Mouse (Mus musculus) forebrain, embryonic 15.5 days (tissue): ENCODE data around the gene Ambra1. TPM values are rescaled to one million over a fixed set of nuclear protein-coding genes. Genes with fewer than 3 reads are reported as not detected.
A peak's percentile ranks its signal among the peaks of the same experiment; 100 is the strongest.

Experiments used
- ATAC-seq: fragments of 200-750 bp; cut with Nextera tagmentation; replicated peaks from 2 replicates; pipeline ENCODE4 v1.8.0; 2017; ENCODE audit warnings: mild to moderate bottlenecking, moderate TSS enrichment, moderate library complexity
- H3K27ac ChIP-seq: fragments of 300-500 bp; sonication (generic); replicated peaks from 2 replicates; pipeline ENCODE4 v1.5.1; 2015; ENCODE audit warnings: mild to moderate bottlenecking, inconsistent platforms
- H3K27me3 ChIP-seq: fragments of 300-500 bp; sonication (generic); 2 replicates; pipeline ENCODE4 v1.6.1; 2015; ENCODE audit warnings: inconsistent platforms
- H3K36me3 ChIP-seq: fragments of 300-500 bp; sonication (generic); 2 replicates; pipeline ENCODE4 v1.6.1; 2015; ENCODE audit warnings: mild to moderate bottlenecking, inconsistent platforms
- H3K4me1 ChIP-seq: fragments of 300-500 bp; sonication (generic); 2 replicates; pipeline ENCODE4 v1.6.1; 2015; ENCODE audit warnings: inconsistent platforms
- H3K4me2 ChIP-seq: fragments of 300-500 bp; sonication (generic); replicated peaks from 2 replicates; pipeline ENCODE4 v1.6.1; 2015; ENCODE audit warnings: mild to moderate bottlenecking, inconsistent platforms
- H3K4me3 ChIP-seq: fragments of 300-500 bp; sonication (generic); 2 replicates; pipeline ENCODE4 v1.5.1; 2015; ENCODE audit warnings: mild to moderate bottlenecking, inconsistent platforms
- H3K9ac ChIP-seq: fragments of 300-500 bp; sonication (generic); replicated peaks from 2 replicates; pipeline ENCODE4 v1.6.1; 2015; ENCODE audit warnings: mild to moderate bottlenecking, inconsistent platforms
- H3K9me3 ChIP-seq: fragments of 300-500 bp; sonication (generic); 2 replicates; pipeline ENCODE4 v1.6.1; 2016; ENCODE audit warnings: inconsistent platforms
- WGBS: fragments of 180-500 bp; shearing (Covaris S2); methylation state at CpG from one replicate; pipeline ENCODE4 v1.1.7; 2015; ENCODE audit warnings: mixed read lengths; 5-methylcytosine and 5-hydroxymethylcytosine counted together
- polyA plus RNA-seq: library from polyadenylated mRNA; unstranded; fragments of >200 nt; fragmentation: Nextera tagmentation; extraction: Ambion mirVana; gene quantifications from 2 replicates; pipeline ENCODE4 v1.2.1, GENCODE M21; 2015

The Ambra1 gene
- polyA plus RNA-seq, 1 experiment from 2014 or later: 20.0 TPM

DNA sequence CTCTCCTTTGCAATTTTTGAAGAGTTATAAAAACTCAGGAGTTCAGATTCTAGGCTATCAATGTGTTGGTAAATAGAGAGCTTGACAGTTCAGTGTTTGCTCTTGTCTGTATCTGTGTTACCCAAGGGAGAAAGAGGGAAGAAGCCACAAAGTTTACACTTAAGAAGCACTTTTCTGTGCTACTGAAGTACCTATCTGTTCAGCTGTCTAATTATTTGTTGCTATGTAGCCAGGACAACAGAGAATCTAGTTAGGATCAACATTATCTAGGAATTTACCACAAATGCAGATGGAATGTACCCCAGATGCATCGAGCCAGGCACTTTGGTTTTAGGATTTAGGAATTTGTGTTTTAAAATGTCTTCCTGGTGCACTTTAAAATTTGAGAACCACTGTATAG lies 104.3 kb downstream of the Ambra1 start:
- Histone ChIP-seq H3K4me3 (no peak overlapping the region), H3K4me1 (no peaks in the 10 kb centered on the region), H3K27ac (no peak overlapping the region), H3K9me3 (no peaks in the 10 kb centered on the region), H3K9ac (no peak overlapping the region), H3K36me3 (no peaks in the 10 kb centered on the region), H3K4me2 (no peak overlapping the region), H3K27me3 (no peaks in the 10 kb centered on the region)
- 87% methylated on average over 1 of the region's 1 CpGs for WGBS
- ATAC-seq: no peak

DNA sequence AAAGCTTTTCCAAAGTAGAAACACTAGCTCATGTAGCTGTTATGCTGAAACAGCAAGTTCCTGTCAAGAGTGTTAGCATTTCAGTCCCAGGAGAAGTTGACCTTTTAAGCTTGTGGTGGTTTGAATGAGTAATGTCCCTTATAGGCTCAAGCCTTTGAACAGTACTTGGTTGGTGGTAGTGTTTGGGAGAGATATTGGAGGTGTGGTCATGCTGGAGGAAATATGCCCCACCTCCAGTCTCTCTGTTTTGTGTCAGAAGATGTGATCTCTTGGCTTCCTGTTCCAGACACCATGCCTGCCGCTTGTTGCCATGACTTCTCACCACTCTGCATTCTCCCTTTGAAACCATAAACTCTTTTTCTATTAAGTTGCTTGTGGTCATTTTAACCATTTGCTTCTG lies 105.1 kb downstream of the Ambra1 start:
- Histone ChIP-seq H3K9ac (no peak overlapping the region), H3K9me3 (no peaks in the 10 kb centered on the region), H3K4me2 (no peak overlapping the region), H3K27me3 (no peaks in the 10 kb centered on the region), H3K27ac (no peak overlapping the region), H3K4me1 (no peaks in the 10 kb centered on the region), H3K4me3 (no peak overlapping the region), H3K36me3 (no peaks in the 10 kb centered on the region)
- WGBS: 88% methylated on average over 1 of the region's 1 CpGs
- ATAC-seq: no peak

DNA sequence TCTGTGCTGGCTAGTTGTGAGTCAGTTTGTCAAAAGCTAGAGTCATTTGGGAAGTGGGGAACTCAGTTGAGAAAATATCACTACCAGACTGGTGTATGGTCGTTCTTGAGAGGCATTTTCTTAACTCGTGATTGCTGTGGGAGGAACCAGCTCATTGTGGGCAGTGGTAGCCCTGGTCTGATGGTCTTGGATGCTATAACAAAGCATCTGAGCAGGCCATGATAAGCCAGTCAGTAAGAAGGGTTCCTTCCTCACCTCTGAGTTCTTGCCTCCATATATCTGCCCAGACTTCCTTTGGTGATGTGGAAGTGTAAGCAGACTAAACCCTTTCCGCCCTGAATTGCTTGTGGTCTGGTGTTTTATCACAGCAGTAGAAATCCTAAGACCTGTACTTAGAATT lies 105.7 kb downstream of the Ambra1 start:
- no peaks in the 10 kb centered on the region for H3K36me3 ChIP-seq
- H3K4me3 ChIP-seq: no peak overlapping the region
- H3K4me1 ChIP-seq: no peaks in the 10 kb centered on the region
- H3K27me3 ChIP-seq: no peaks in the 10 kb centered on the region
- WGBS: 94% methylated on average over 3 of the region's 3 CpGs
- H3K9me3 ChIP-seq: no peaks in the 10 kb centered on the region
- no peak overlapping the region for H3K27ac ChIP-seq
- no peak overlapping the region for H3K4me2 ChIP-seq
- ATAC-seq: no peak
- no peak overlapping the region for H3K9ac ChIP-seq

DNA sequence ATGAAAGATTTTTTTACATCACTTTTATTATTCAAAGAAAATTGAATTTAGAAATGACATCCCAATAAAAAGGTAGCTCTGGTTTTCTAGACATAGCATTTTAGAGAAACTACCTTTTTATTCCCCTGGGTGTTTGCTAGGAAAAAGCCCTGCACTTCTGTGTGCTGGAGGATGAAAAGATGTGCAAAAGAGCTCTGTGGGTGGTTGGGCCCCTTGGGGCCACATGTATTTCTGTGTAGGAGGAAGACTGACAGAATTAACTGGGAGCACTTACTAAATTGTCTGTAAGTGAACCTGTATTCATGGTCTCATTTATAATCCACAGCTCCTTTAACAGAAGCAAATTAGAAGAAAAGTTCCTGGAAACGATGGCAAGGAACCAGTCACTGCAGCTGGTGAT lies 114.2 kb downstream of the Ambra1 start:
- Histone ChIP-seq H3K4me2 (no peak overlapping the region), H3K4me1 (no peaks in the 10 kb centered on the region), H3K27ac (0 out of 2 replicates have a peak overlapping the region, but pooled peaks have one; percentile 7), H3K36me3 (no peaks in the 10 kb centered on the region), H3K9me3 (no peaks in the 10 kb centered on the region), H3K27me3 (no peaks in the 10 kb centered on the region), H3K9ac (no peak overlapping the region), H3K4me3 (no peak overlapping the region)
- no peak for ATAC-seq
- WGBS: 25% methylated on average over 1 of the region's 1 CpGs

DNA sequence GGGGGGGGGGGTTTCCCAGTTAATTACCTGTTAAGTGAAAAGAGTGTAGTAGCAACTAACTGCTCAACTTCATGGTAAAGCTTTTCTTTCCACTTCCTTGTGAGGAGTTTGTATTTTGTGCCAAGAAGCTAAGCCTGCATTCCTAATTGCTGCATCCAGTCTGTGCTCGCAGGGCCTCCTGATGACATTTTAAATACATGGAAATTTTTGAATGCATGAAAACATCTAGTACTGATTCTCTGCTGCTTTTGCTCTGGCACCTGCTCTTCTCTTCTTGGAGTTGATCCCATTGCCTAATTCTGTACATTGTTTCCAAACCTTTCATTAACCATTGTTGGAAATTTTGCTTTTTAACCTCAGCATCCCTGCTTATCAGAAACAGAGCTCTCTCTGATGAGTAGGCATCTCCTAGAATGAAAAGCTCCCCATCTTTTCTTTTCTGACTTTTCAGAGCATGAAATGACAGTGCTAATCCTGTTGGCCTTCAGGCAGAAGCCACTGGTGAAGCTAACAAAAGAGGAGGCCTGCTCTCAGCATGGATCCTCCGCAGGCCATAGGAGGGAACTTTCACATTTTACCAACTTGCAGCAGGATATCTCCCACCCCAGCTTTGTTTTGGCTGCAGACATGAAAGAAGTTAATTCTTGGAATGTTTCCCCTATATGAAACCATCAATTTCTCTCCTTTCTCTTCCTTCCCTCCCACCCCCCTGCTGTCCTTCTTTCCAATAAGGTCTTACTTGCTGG lies 122.7 kb downstream of the Ambra1 start:
- peaks cover 11% of the 10 kb centered on the region for H3K4me1 ChIP-seq
- no peaks in the 10 kb centered on the region for H3K36me3 ChIP-seq
- no peak overlapping the region for H3K9ac ChIP-seq
- no peak for ATAC-seq
- no peaks in the 10 kb centered on the region for H3K27me3 ChIP-seq
- 4% methylated on average over 2 of the region's 2 CpGs for WGBS
- no peak overlapping the region for H3K4me3 ChIP-seq
- H3K4me2 ChIP-seq: no peak overlapping the region
- peak overlapping the region; percentile 44 for H3K27ac ChIP-seq
- H3K9me3 ChIP-seq: no peaks in the 10 kb centered on the region

DNA sequence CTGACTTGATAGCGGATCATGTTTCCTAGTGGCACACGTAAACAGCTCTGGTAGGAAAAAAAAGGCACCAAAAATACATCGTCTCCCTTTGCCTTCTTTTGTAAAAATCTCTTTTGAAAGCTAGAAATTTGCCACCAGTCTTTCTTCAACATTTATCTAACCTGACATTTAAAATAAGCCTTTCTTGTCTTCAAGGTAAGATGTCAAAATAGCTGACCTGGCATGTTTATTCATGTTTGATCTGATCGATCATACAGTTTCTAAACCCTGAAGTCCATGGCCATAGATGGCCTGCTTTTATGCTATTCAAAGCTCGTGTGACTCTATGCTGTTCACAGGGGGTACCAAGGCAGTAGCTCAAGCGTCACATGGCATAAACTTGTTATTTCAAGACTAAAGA lies 124.6 kb downstream of the Ambra1 start:
- no peak for ATAC-seq
- no peak overlapping the region for H3K9ac ChIP-seq
- peaks cover 19% of the 10 kb centered on the region for H3K4me1 ChIP-seq
- no peaks in the 10 kb centered on the region for H3K27me3 ChIP-seq
- no peaks in the 10 kb centered on the region for H3K9me3 ChIP-seq
- H3K4me2 ChIP-seq: no peak overlapping the region
- no peaks in the 10 kb centered on the region for H3K36me3 ChIP-seq
- H3K27ac ChIP-seq: no peak overlapping the region
- H3K4me3 ChIP-seq: no peak overlapping the region
- 79% methylated on average over 6 of the region's 6 CpGs for WGBS

DNA sequence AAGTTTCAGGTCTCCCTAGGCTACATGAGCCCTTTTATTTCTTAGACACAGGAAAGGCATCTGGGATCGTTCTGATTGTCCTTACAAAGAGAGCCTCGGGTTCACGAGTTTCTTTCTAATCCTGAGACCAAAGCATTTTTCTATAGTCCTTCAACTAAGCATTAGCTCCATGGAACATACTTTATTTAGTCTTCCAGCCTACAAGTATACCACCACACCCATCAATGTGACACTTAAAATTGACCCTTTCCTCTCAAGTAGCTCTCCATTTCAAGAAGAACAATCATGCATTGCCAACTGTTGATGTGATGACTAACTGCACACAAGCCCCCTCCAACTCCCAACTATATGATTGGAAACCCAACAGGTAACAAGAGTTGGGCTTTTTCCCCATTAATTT lies 127.0 kb downstream of the Ambra1 start:
- ATAC-seq: no peak
- Histone ChIP-seq H3K4me2 (no peak overlapping the region), H3K4me1 (peaks cover 20% of the 10 kb centered on the region), H3K27ac (no peak overlapping the region), H3K4me3 (no peak overlapping the region), H3K36me3 (no peaks in the 10 kb centered on the region), H3K9me3 (no peaks in the 10 kb centered on the region), H3K9ac (no peak overlapping the region), H3K27me3 (no peaks in the 10 kb centered on the region)
- WGBS: 72% methylated on average over 3 of the region's 3 CpGs

DNA sequence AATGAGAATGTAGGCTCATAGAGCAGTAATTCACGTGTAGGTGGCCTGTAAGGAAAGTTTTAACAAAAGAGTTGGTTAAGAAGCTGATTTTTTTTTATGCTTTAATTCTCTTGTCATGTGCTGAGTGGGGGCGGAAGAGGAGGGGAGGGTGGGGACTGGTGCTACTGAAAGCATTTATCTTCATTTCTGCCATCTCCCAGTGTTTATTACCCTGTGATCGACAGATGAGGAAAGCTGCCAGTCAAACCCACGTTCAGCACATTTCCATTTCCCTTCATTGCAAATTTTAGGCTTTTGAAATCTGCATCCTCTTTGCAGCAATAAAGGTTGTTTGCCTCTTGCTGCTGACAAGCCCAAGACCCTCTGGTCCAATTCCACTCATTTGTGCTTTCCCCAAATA lies 129.5 kb downstream of the Ambra1 start:
- ATAC-seq: 0 out of 2 replicates have a peak, but pooled peaks have one; percentile 58
- H3K27me3 ChIP-seq: no peaks in the 10 kb centered on the region
- peak overlapping the region; percentile 38 for H3K27ac ChIP-seq
- no peak overlapping the region for H3K9ac ChIP-seq
- no peaks in the 10 kb centered on the region for H3K36me3 ChIP-seq
- 50% methylated on average over 4 of the region's 4 CpGs for WGBS
- H3K4me2 ChIP-seq: no peak overlapping the region
- peaks cover 9% of the 10 kb centered on the region for H3K4me1 ChIP-seq
- H3K9me3 ChIP-seq: no peaks in the 10 kb centered on the region
- no peak overlapping the region for H3K4me3 ChIP-seq

DNA sequence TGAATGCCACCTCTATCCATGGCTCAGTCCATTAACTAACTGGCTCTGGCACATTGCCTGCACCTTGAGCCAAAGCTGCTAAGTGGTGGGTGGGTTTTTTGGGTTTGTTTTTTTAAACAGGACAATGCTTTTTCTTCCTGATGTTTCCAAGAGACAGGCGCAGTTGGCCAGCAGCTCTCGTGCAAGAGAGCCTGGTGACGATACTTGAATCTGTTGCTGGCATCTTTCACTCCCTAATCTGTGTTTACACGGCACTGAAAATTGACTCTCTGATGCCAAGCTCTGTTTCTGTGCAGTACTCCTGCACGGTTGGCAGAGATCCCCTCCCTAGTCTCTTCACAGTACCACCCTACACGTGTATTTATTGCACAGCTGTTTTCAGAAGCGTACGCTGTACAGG lies 140.8 kb downstream of the Ambra1 start:
- 24% methylated on average over 8 of the region's 8 CpGs for WGBS
- peak; percentile 89 for ATAC-seq
- no peak overlapping the region for H3K4me3 ChIP-seq
- no peaks in the 10 kb centered on the region for H3K27me3 ChIP-seq
- no peaks in the 10 kb centered on the region for H3K36me3 ChIP-seq
- H3K4me2 ChIP-seq: peak overlapping the region; percentile 10
- no peaks in the 10 kb centered on the region for H3K9me3 ChIP-seq
- H3K4me1 ChIP-seq: peaks cover 13% of the 10 kb centered on the region
- H3K27ac ChIP-seq: peak overlapping the region; percentile 76
- H3K9ac ChIP-seq: no peak overlapping the region

DNA sequence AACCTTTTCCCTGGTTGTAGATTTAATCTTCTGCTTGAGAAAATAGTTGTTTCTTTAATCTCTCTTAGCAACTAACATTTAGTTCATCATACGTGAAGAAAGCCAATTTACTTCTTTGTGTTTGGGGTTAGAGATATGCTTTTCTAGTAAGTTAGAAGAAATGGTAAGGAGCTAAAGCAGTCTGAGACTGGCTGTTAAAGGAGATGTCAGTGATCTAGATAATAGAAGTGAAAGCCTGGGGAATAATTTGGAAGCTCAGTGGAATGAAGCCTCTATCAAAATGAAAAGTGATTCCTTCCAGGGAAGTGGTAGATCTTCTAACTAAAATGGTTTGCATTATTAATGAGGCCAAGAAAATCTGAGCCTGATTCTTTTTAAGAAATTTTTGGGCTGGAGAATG lies 141.3 kb downstream of the Ambra1 start:
- Histone ChIP-seq H3K36me3 (peaks cover under 1% of the 10 kb centered on the region; the same call in 1 of the 2 replicates), H3K9me3 (no peaks in the 10 kb centered on the region), H3K4me3 (no peak overlapping the region), H3K27ac (peak overlapping the region; percentile 76), H3K4me2 (peak overlapping the region; percentile 10; the same call in 1 of the 2 replicates), H3K27me3 (no peaks in the 10 kb centered on the region), H3K4me1 (peaks cover 13% of the 10 kb centered on the region), H3K9ac (no peak overlapping the region)
- no peak for ATAC-seq
- WGBS: 48% methylated on average over 1 of the region's 1 CpGs

DNA sequence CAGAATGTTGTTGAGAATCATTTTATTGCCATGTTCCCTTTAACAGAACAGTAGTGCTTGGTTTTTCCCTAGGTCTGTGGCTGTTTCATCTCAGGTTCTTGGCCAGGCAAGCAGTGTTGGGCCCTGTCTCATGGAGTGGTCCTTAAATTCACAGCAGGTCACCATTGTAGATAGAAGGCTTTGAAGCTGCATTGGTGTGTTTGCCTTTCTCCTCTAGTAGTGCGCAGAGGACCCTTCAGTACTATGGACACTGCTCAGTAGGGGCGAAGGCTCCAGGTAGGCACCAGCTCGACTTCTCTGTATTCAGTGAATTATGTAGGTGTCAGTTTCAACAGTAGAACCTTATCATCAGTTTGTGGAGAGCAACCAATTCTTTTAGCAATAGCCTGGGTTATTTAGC lies 142.7 kb downstream of the Ambra1 start:
- no peak for ATAC-seq
- Histone ChIP-seq H3K27me3 (no peaks in the 10 kb centered on the region), H3K4me3 (no peak overlapping the region), H3K9ac (no peak overlapping the region), H3K4me1 (peaks cover 13% of the 10 kb centered on the region), H3K36me3 (peaks cover 7% of the 10 kb centered on the region; the same call in 1 of the 2 replicates), H3K9me3 (no peaks in the 10 kb centered on the region), H3K27ac (no peak overlapping the region), H3K4me2 (no peak overlapping the region)
- WGBS: 95% methylated on average over 3 of the region's 3 CpGs

DNA sequence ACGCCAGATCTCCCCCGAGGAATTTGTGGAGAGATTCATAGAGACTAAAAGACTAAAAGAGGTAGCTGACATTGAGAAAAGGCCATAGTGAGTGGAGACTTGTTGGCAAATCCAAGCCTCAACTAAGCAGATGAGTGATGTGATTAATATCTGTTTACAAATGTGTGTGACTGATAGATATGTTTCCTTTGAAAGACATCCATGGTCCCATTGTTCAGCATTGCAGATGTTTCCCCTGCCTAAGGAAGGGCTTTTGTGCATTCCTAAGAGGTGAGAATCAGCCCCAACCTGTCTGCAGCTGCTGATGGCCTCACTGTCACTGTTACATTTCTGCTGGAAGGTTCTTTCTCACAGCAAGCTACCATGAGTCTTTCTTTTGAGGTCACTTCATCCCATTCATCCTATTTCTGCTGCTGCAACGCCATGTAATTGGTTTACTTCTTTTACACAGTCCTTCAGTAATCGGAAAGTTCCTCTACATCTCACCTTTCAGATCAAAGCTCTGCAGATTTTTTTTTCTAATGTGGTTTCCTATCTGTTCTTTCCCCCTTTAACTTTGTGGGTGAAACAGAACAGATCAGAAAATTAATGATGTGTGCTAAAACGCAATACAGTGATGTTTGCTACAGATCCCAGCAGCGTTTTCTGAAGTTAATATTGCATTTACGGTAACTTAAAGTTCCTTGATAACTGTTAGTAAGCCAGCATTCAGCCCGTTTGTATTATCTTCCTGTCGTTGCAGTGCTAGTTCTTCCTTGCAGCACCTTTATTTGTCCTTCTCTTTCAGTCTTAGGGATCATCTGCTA lies 146.3 kb downstream of the Ambra1 start:
- WGBS: 88% methylated on average over 9 of the region's 9 CpGs

More for the DNA sequence above, 146.3 kb downstream of the Ambra1 start:
- no peak for ATAC-seq
- Histone ChIP-seq H3K4me1 (peaks cover 13% of the 10 kb centered on the region; the same call in 1 of the 2 replicates), H3K27me3 (no peaks in the 10 kb centered on the region), H3K4me3 (no peak overlapping the region), H3K9me3 (no peaks in the 10 kb centered on the region), H3K4me2 (no peak overlapping the region), H3K9ac (no peak overlapping the region), H3K36me3 (peaks cover 7% of the 10 kb centered on the region; the same call in 1 of the 2 replicates), H3K27ac (no peak overlapping the region)
